Mouse (Mus musculus) stomach, postnatal 0 days (tissue): ENCODE results near the gene Wdr90. TPM values are rescaled to one million over a fixed set of nuclear protein-coding genes. Genes with fewer than 3 reads are reported as not detected.

Experiments
- ATAC-seq: fragments of 200-750 bp; cut with Nextera tagmentation; 2 replicates; pipeline ENCODE4 v1.8.0; 2017; ENCODE audit not compliant: low FRiP score, low TSS enrichment
- DNase-seq: peaks from one replicate; pipeline ENCODE4 v3.0.0-alpha.2; 2016; ENCODE audit warnings: low spot score
- H3K27ac ChIP-seq: fragments of 300-500 bp; sonication (generic); replicated peaks from 2 replicates; pipeline ENCODE4 v1.5.1; 2014; ENCODE audit warnings: mild to moderate bottlenecking, control low read depth
- H3K27me3 ChIP-seq: fragments of 300-500 bp; sonication (generic); 2 replicates; pipeline ENCODE4 v1.6.1; 2014; ENCODE audit warnings: low read length; ENCODE audit not compliant: control insufficient read depth, insufficient read depth
- H3K36me3 ChIP-seq: fragments of 300-500 bp; sonication (generic); 2 replicates; pipeline ENCODE4 v1.6.1; 2014; ENCODE audit warnings: low read length, mixed read lengths; ENCODE audit not compliant: control insufficient read depth, insufficient read depth
- H3K4me1 ChIP-seq: fragments of 300-500 bp; sonication (generic); replicated peaks from 2 replicates; pipeline ENCODE4 v1.6.1; 2014; ENCODE audit warnings: antibody characterized with exemption; ENCODE audit not compliant: control insufficient read depth, insufficient read depth
- H3K4me2 ChIP-seq: fragments of 300-500 bp; sonication (generic); replicated peaks from 2 replicates; pipeline ENCODE4 v1.6.1; 2014; ENCODE audit warnings: low read depth, mild to moderate bottlenecking, control low read depth, moderate library complexity
- H3K4me3 ChIP-seq: fragments of 300-500 bp; sonication (generic); 2 replicates; pipeline ENCODE4 v1.5.1; 2014; ENCODE audit warnings: low read depth, low read length, control low read depth
- H3K9ac ChIP-seq: fragments of 300-500 bp; sonication (generic); 2 replicates; pipeline ENCODE4 v1.6.1; 2014; ENCODE audit warnings: mild to moderate bottlenecking, low read length, control low read depth, mixed read lengths
- H3K9me3 ChIP-seq: fragments of 300-500 bp; sonication (generic); 2 replicates; pipeline ENCODE4 v1.6.1; 2016; ENCODE audit warnings: low read length; ENCODE audit not compliant: control insufficient read depth
- CTCF ChIP-seq: IDR thresholded peaks from 2 replicates; pipeline ENCODE4 v1.5.1; 2016; ENCODE audit warnings: antibody characterized with exemption, low read depth, mild to moderate bottlenecking, moderate library complexity
- EP300 ChIP-seq: optimal IDR thresholded peaks from 2 replicates; pipeline ENCODE3; 2016; ENCODE audit warnings: antibody characterized with exemption
- WGBS: fragments of 180-500 bp; shearing (Covaris S2); extraction: QIAGEN DNeasy Blood & Tissue Kit; methylation state at CpG from one replicate; pipeline ENCODE4 v1.1.7; 2014; 5-methylcytosine and 5-hydroxymethylcytosine counted together
- polyA plus RNA-seq: library from polyadenylated mRNA; unstranded; fragments of >200 nt; fragmentation: Nextera tagmentation; extraction: Ambion mirVana; gene quantifications from 2 replicates; pipeline ENCODE4 v1.2.1, GENCODE M21; 2015

The Wdr90 gene
- polyA plus RNA-seq, 1 experiment from 2014 or later = 4.2 TPM

DNA sequence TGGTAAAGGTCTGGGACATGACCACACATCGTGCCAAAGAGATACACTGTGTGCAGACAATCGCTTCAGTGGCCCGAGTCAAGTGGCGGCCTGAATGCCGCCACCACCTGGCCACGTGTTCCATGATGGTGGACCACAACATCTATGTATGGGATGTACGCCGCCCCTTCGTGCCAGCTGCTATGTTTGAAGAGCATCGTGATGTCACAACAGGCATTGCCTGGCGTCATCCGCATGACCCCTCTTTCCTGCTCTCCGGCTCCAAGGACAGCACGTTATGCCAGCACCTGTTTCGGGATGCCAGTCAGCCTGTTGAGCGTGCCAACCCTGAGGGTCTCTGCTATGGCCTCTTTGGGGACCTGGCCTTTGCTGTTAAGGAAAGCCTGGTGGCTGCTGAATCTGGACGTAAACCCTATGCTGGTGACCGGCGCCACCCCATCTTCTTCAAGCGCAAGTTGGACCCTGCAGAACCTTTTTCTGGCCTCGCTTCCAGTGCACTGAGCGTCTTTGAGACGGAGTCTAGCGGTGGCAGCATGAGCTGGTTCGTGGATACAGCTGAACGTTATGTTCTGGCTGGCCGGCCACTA, 35.2 kb downstream of the Wdr90 start:
- ATAC-seq (no peak), DNase-seq (no peak)
- no peak overlapping the region for H3K4me2 ChIP-seq
- H3K4me1 ChIP-seq = peaks cover 16% of the 10 kb centered on the region
- H3K27me3 ChIP-seq = no peaks in the 10 kb centered on the region
- WGBS = 93% methylated on average over 27 of the region's 27 CpGs
- TF ChIP-seq EP300 = no peak
- TF ChIP-seq CTCF = no peak
- peaks cover 14% of the 10 kb centered on the region for H3K36me3 ChIP-seq
- no peak overlapping the region for H3K9ac ChIP-seq
- H3K4me3 ChIP-seq = no peak overlapping the region
- no peaks in the 10 kb centered on the region for H3K9me3 ChIP-seq
- no peak overlapping the region for H3K27ac ChIP-seq

DNA sequence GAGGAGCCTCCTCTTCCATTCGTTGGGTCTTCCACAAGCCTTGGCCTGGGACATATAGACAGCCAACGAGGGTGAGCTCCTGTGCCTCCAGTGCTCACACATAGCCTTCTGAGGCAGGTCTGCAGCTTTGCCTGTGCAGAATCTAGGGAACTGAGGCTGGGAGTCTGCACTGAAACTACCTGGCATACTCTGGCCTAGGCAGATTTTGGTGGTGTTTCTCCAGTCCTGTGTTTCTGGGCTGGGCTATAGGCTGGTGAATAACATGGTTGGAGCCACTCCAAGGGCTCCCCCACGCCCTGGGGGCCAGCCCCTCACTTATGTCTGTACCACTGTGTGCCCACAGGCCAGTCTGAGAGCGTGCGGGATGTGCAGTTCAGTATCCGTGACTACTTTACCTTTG, 36.0 kb downstream of the Wdr90 start:
- ATAC-seq (no peak), DNase-seq (no peak)
- Histone ChIP-seq H3K4me3 (no peak overlapping the region), H3K27me3 (no peaks in the 10 kb centered on the region), H3K4me1 (peaks cover 16% of the 10 kb centered on the region), H3K36me3 (peaks cover 7% of the 10 kb centered on the region), H3K4me2 (no peak overlapping the region), H3K9ac (no peak overlapping the region), H3K9me3 (no peaks in the 10 kb centered on the region), H3K27ac (no peak overlapping the region)
- TF ChIP-seq EP300 = no peak
- WGBS = 83% methylated on average over 6 of the region's 6 CpGs

DNA sequence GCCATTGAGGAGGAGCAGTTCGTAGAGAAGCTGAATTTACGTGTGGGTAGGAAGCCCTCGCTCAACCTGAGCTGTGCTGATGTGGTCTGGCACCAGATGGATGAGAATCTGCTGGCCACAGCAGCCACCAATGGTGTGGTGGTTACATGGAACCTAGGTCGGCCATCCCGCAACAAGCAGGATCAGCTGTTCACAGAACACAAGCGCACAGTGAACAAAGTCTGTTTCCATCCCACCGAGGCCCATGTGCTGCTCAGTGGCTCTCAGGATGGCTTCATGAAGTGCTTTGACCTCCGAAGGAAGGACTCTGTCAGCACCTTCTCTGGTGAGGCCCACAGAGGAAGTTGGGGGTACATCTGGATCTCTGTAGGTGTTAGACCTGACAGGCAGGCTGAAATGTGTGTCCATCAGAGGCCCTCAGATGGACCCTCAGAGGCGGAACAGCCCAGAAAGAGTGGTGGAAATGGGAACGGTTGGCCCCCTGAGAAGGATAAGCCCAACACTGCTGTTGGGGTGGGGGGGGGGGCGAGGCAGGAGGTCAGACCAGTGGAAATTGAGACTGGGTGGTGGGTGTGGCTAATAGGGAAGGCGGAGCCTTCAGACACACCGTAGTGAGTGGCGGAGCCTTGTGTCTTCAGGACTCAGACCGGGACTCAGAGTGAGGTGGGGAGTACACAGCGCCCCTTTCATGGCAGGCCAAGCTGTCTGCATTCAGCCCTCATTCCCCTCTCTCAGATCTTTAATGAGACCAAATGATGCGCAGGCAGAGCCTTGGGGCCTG, 36.7 kb downstream of the Wdr90 start:
- Histone ChIP-seq H3K27me3 (no peaks in the 10 kb centered on the region), H3K27ac (no peak overlapping the region), H3K9me3 (no peaks in the 10 kb centered on the region), H3K4me1 (peaks cover 13% of the 10 kb centered on the region), H3K9ac (peak overlapping the region; percentile 59), H3K4me3 (peak overlapping the region; percentile 53), H3K36me3 (peaks cover 7% of the 10 kb centered on the region), H3K4me2 (peak overlapping the region; percentile 68)
- TF ChIP-seq CTCF (no peak), EP300 (no peak)
- ATAC-seq (no peak), DNase-seq (peak; percentile 13)
- WGBS = 69% methylated on average over 16 of the region's 17 CpGs

DNA sequence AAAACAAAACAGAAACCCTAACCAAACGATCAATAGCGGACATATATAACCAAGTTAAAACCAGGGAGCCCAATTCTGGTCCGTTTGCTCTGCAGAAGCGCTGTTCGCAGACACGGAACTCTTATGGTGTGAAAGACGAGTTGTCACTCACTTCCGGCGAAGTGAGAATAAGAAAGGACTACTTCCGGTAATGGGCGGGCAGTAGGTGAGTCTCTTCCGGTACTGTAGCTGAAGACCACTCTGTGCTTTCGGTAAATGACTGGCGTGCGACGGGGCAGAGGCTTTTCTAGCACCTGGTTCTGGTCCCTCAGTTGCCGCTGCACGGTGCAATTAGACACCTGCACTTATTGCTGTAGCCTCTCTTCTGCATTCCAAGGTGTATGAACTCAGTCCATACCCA, 37.8 kb downstream of the Wdr90 start, which contains the start of gene Wdr24:
Gene Wdr24 (plus strand): TSS at position 176 of the 400 bp plus-strand sequence.
- H3K9me3 ChIP-seq = no peaks in the 10 kb centered on the region
- H3K4me2 ChIP-seq = peak within 1 kb of the TSS; percentile 68
- no peaks in the 10 kb centered on the region for H3K27me3 ChIP-seq
- H3K36me3 ChIP-seq = peaks cover 7% of the 10 kb centered on the region
- DNase-seq = peak; percentile 70
- ATAC-seq = peak; percentile 47; the same call in 1 of the 2 replicates
- under 1% methylated on average over 18 of the region's 18 CpGs for WGBS
- peak within 1 kb of the TSS; percentile 59 for H3K9ac ChIP-seq
- peaks cover 11% of the 10 kb centered on the region for H3K4me1 ChIP-seq
- peak within 1 kb of the TSS; percentile 53 for H3K4me3 ChIP-seq
- TF ChIP-seq EP300 = no peak
- TF ChIP-seq CTCF = no peak
- H3K27ac ChIP-seq = 0 out of 2 replicates have a peak within 1 kb of the TSS, but pooled peaks have one; percentile 5

DNA sequence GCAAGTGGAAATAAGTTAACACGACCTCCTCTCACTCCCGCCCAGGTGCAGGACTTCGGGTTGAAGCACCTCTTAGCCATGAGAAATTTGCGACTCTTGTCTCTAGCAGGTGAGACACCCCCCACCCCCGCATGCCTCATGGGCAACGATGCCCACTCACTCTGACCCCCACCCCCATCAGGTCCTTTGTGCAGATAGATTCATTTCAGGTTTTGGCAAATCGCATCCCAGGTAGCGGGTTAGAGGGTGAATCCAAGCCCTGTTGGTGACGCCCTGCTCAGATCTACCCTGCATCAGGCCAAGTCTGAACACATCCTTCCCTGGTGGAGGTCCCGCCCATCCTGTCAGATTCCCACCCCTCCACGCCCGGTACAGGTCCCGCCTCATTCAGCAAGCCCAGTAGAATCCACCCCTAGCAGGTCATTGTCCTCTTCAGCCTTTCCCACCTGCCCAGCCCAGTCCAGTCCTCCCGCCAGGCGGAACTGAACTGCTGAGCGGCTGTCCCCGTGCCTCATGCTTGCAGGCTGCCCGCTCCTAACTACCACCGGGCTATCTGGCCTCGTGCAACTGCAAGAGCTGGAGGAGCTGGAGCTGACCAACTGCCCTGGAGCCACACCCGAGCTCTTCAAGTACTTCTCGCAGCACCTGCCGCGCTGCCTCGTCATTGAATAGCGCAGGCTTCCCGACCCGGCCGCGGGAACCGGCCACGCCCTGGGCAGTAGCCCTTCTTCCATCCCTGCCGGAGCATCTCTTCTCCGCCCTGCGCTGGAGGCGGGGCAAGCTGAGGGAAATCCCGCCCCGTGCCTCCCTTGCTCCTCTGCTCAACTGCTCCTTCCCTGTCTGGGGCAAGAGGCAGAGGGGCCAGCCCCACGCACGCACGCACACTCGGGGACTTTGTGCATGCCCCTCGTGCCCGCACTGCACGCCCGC, 42.2 kb downstream of the Wdr90 start:
- H3K27me3 ChIP-seq = no peaks in the 10 kb centered on the region
- H3K4me3 ChIP-seq = 0 out of 2 replicates have a peak overlapping the region, but pooled peaks have one; percentile 6

More for the DNA sequence above, 42.2 kb downstream of the Wdr90 start:
- ATAC-seq = peak; percentile 28
- 8% methylated on average over 39 of the region's 46 CpGs for WGBS
- no peak for DNase-seq
- Histone ChIP-seq H3K9ac (no peak overlapping the region), H3K27ac (no peak overlapping the region), H3K9me3 (no peaks in the 10 kb centered on the region), H3K4me1 (peaks cover 3% of the 10 kb centered on the region), H3K4me2 (peak overlapping the region; percentile 42; the same call in 1 of the 2 replicates), H3K36me3 (no peaks in the 10 kb centered on the region)
- TF ChIP-seq EP300 (no peak), CTCF (no peak)
